Mouse (Mus musculus) layer of hippocampus, postnatal 14 days (tissue): Measurements from ENCODE around the gene Tmem97. TPM values are rescaled to one million over a fixed set of nuclear protein-coding genes. Genes with fewer than 3 reads are reported as not detected.
"Not testable (repeated sequence)": the region's sequence is repeated elsewhere in the genome, so short reads cannot be mapped to it uniquely, and the experiment has no call there.

Experiments used
- DNase-seq, 2 experiments: peaks; one replicate each; pipeline ENCODE4 v3.0.0; 2021 to 2022; ENCODE audit warnings: low spot score in 2 of 2, mixed read lengths in 1 of 2
- long read RNA-seq, 2 experiments: library from polyadenylated mRNA; stranded (forward); transcript quantifications; one replicate each; pipeline ENCODE4 v2.0.0; 2021
- total RNA-seq, 2 experiments: library from RNA; stranded (reverse); gene quantifications; 2 replicates each; pipeline ENCODE4 v1.2.3; 2021

The Tmem97 gene
- total RNA-seq, result 10 to 100 TPM; 13.3 to 19.0 TPM
- long read RNA-seq, experiment 1, transcript Tmem97-201 (3 exons, 1,375 nt), result major isoform, 17 of 17 reads
- long read RNA-seq, experiment 1, partial matches to known transcripts, result 0 of 17 reads
- long read RNA-seq, experiment 1, other reads (novel, unspliced or antisense), result 0 of 17 reads
- long read RNA-seq, experiment 2, transcript Tmem97-201 (3 exons, 1,375 nt), result major isoform, 31 of 31 reads
- long read RNA-seq, experiment 2, partial matches to known transcripts, result 0 of 31 reads
- long read RNA-seq, experiment 2, other reads (novel, unspliced or antisense), result 0 of 31 reads

- DNase-seq, result peak; percentile 92 to 98
These were observed at the start of gene Tmem97 for GRCm38 (mm10) chr11:78550168-78551058. TSS of gene Tmem97 (minus strand) at chr11:78550777.

GRCm38 (mm10) chr11:78600051-78600450, 49.5 kb upstream of the Tmem97 start:
- DNase-seq, result no peak

- DNase-seq, result no peak
These were observed 48.3 kb upstream of the Tmem97 start for GRCm38 (mm10) chr11:78598763-78599415.

GRCm38 (mm10) chr11:78596750-78597149, 46.2 kb upstream of the Tmem97 start:
- no peak for DNase-seq

- no peak for DNase-seq
These were observed 45.2 kb upstream of the Tmem97 start for GRCm38 (mm10) chr11:78595773-78596172.

- no peak for DNase-seq
These were observed 43.8 kb upstream of the Tmem97 start for GRCm38 (mm10) chr11:78594271-78594964.

GRCm38 (mm10) chr11:78587677-78588076, 37.1 kb upstream of the Tmem97 start:
- not testable (repeated sequence) for DNase-seq

- no peak for DNase-seq
These were observed 35.5 kb upstream of the Tmem97 start for GRCm38 (mm10) chr11:78586099-78586498.

- DNase-seq, result no peak
These were observed 32.3 kb upstream of the Tmem97 start for GRCm38 (mm10) chr11:78582848-78583247.

GRCm38 (mm10) chr11:78574975-78575374, 24.4 kb upstream of the Tmem97 start:
- DNase-seq, result no peak

GRCm38 (mm10) chr11:78574536-78574935, 24.0 kb upstream of the Tmem97 start:
- no peak for DNase-seq

GRCm38 (mm10) chr11:78574031-78574430, 23.5 kb upstream of the Tmem97 start:
- not testable (repeated sequence) for DNase-seq

- DNase-seq, result no peak
These were observed 21.3 kb upstream of the Tmem97 start for GRCm38 (mm10) chr11:78571854-78572253.

- DNase-seq, result peak; percentile 46 to 65
These were observed 20.9 kb upstream of the Tmem97 start for GRCm38 (mm10) chr11:78571441-78571840.

GRCm38 (mm10) chr11:78569806-78570205, 19.2 kb upstream of the Tmem97 start:
- DNase-seq, result no peak

GRCm38 (mm10) chr11:78568827-78569226, 18.2 kb upstream of the Tmem97 start:
- DNase-seq, result no peak

- no peak for DNase-seq
These were observed 17.0 kb upstream of the Tmem97 start for GRCm38 (mm10) chr11:78567614-78568013.

- no peak for DNase-seq
These were observed 16.2 kb upstream of the Tmem97 start for GRCm38 (mm10) chr11:78566775-78567174.

GRCm38 (mm10) chr11:78560447-78560846, 9.9 kb upstream of the Tmem97 start:
- peak; percentile 69 to 84 for DNase-seq

- DNase-seq, result no peak
These were observed 6.7 kb upstream of the Tmem97 start for GRCm38 (mm10) chr11:78557241-78557640.

- no peak for DNase-seq
These were observed 5.5 kb upstream of the Tmem97 start for GRCm38 (mm10) chr11:78556070-78556469.
